Mouse (Mus musculus) embryonic facial prominence, embryonic 10.5 days (tissue): ENCODE results near the gene Pycr1. TPM values are rescaled to one million over a fixed set of nuclear protein-coding genes. Genes with fewer than 3 reads are reported as not detected.

Source experiments
- DNase-seq: peaks from one replicate; pipeline ENCODE4 v3.0.0-alpha.2; 2017; ENCODE audit warnings: low spot score
- H3K27ac ChIP-seq: fragments of 300-500 bp; sonication (generic); replicated peaks from 2 replicates; pipeline ENCODE4 v1.5.1; 2016; ENCODE audit warnings: mild to moderate bottlenecking
- H3K27me3 ChIP-seq: fragments of 300-500 bp; sonication (generic); replicated peaks from 2 replicates; pipeline ENCODE4 v1.6.1; 2016; ENCODE audit warnings: low read depth, mild to moderate bottlenecking; ENCODE audit not compliant: poor library complexity, severe bottlenecking
- H3K36me3 ChIP-seq: fragments of 300-500 bp; sonication (generic); replicated peaks from 2 replicates; pipeline ENCODE4 v1.6.1; 2016; ENCODE audit warnings: mild to moderate bottlenecking, moderate library complexity
- H3K4me1 ChIP-seq: fragments of 300-500 bp; sonication (generic); 2 replicates; pipeline ENCODE4 v1.6.1; 2016
- H3K4me3 ChIP-seq: fragments of 300-500 bp; sonication (generic); 2 replicates; pipeline ENCODE4 v1.5.1; 2016; ENCODE audit warnings: mild to moderate bottlenecking, moderate library complexity
- H3K9me3 ChIP-seq: fragments of 300-500 bp; sonication (generic); 2 replicates; pipeline ENCODE4 v1.6.1; 2016; ENCODE audit warnings: mild to moderate bottlenecking
- WGBS: fragments of 180-500 bp; shearing (Covaris S2); methylation state at CpG from one replicate; pipeline ENCODE4 v1.1.7; 2016; 5-methylcytosine and 5-hydroxymethylcytosine counted together
- microRNA-seq: library from miRNA; unstranded; fragments of <30 nt; microRNA quantifications from one replicate; pipeline ENCODE4, GENCODE M21; 2017
- polyA plus RNA-seq: library from polyadenylated mRNA; unstranded; fragments of >200 nt; fragmentation: Nextera tagmentation; extraction: Ambion mirVana; gene quantifications from 2 replicates; pipeline ENCODE4 v1.2.1, GENCODE M21; 2016

Pycr1 gene
- polyA plus RNA-seq, 1 experiment from 2014 or later = 32.7 TPM

DNA sequence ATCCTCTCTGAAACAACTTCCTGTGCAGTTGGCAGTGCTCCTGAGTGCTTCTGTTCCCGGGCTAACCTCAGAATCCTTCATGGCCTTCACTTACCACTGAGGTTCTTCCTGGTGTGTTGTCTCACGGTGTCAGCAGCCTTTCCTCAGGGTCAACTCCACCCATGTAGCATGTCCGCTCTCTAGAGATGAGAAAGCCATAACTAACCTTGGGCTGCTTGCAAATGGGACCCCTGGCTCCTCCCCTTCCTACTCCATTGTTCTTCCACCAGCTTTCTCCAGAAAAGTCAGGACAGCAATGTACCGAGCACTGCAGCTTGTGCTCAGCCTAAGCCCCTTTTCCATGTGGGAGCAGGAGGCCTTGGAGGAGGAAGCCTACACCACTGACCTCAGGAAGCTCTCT, 36.8 kb downstream of the Pycr1 start:
- Histone ChIP-seq H3K9me3 (no peaks in the 10 kb centered on the region), H3K4me1 (peaks cover 25% of the 10 kb centered on the region), H3K27me3 (peaks cover 40% of the 10 kb centered on the region), H3K4me3 (0 out of 2 replicates have a peak overlapping the region, but pooled peaks have one; percentile 49), H3K36me3 (peaks cover 86% of the 10 kb centered on the region), H3K27ac (0 out of 2 replicates have a peak overlapping the region, but pooled peaks have one; percentile 21)
- DNase-seq = no peak
- 85% methylated on average over 4 of the region's 4 CpGs for WGBS

DNA sequence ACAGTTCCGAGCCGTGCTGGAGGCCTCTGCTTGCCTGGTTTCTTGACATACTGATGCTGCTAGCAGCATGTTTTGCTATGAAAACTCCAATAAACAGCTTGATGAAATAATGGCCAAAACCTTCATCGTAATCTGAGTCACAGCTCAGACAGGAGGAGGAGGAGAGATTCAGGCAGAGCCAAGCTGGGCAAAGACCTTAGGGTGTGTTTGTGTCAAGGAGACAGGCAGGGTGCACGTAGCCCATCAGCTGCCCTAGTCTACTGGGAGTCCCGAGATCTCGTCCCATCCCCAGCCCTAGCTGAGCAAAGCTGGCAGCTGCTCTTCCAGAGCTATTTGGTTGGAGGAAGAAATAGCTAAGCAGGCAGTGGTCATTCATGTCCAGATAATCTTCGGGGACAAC, 37.9 kb downstream of the Pycr1 start:
- Histone ChIP-seq H3K4me1 (peaks cover 25% of the 10 kb centered on the region), H3K4me3 (no peak overlapping the region), H3K27me3 (peaks cover 40% of the 10 kb centered on the region), H3K9me3 (no peaks in the 10 kb centered on the region), H3K27ac (no peak overlapping the region), H3K36me3 (peaks cover 84% of the 10 kb centered on the region)
- 90% methylated on average over 7 of the region's 7 CpGs for WGBS
- DNase-seq = no peak

DNA sequence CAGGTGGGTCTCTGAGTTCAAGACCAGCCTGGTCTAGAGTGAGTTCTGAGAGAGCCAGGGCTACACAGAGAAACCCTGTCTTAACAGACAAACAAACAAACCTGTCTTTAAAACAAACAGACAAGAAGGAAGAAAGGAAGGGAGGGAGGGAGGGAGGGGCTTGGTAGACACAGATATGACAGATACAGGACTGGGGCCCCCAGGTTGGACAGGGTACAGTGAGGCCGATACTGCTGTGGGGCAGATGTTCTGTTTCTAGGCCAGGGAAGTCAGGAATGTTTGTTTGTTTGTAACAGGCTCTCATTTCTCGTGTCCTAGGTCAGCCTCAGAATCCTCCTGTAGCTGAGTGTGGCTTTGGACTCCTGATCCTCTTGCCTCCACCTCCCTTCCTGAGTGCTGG, 40.0 kb downstream of the Pycr1 start:
- Histone ChIP-seq H3K4me3 (no peak overlapping the region), H3K27me3 (peaks cover 25% of the 10 kb centered on the region), H3K36me3 (peaks cover 76% of the 10 kb centered on the region), H3K27ac (no peak overlapping the region), H3K4me1 (peaks cover 27% of the 10 kb centered on the region), H3K9me3 (no peaks in the 10 kb centered on the region)
- 77% methylated on average over 2 of the region's 2 CpGs for WGBS
- no peak for DNase-seq

DNA sequence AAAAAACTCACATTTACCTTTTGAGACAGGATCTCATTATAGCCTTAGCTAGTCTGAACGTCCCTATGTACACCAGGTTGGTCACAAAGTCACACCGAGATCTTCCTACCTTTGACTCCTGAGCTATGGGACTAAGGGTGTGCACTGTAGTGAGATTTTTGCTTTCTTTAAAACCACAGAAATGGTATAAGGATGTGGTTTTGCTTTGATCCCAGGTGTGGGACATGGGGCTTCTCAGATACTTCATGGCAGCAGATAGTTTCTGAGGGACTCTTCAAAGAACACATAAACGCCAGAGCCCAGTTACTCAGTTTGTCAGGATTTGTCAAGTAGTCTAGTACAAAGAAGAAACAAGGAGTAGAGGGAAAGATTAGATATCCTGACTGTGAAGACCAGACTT, 42.9 kb downstream of the Pycr1 start:
- no peak overlapping the region for H3K27ac ChIP-seq
- DNase-seq = no peak
- no peak overlapping the region for H3K4me3 ChIP-seq
- H3K4me1 ChIP-seq = peaks cover 31% of the 10 kb centered on the region
- H3K9me3 ChIP-seq = no peaks in the 10 kb centered on the region
- H3K27me3 ChIP-seq = no peaks in the 10 kb centered on the region
- peaks cover 77% of the 10 kb centered on the region for H3K36me3 ChIP-seq
- 89% methylated on average over 3 of the region's 3 CpGs for WGBS

DNA sequence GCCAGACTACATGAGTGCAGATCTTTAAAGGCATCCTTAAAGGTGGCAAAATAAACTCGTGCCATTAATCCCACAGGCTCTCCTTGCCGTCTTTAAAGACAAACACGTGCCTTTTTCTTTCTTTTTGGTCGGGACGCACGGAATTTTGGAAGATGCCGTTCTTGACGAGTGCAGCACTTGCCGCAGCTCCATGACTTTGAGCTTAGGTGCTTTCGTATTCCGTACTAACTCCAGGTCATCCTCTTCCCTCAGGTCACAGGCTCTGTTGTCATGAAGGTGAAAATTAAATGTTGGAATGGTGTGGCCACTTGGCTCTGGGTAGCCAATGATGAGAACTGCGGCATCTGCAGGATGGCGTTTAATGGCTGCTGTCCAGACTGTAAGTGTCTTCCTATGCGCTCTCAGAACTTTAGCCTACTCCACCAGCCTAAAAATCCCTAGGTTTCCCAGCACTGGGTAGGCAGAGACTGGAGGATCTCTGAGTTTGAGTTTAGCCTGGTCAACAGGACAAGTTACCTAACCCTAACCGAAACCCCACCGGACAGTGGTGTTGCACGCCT, 44.5 kb downstream of the Pycr1 start:
- no peak for DNase-seq
- 54% methylated on average over 17 of the region's 17 CpGs for WGBS
- Histone ChIP-seq H3K36me3 (peaks cover 77% of the 10 kb centered on the region), H3K27me3 (no peaks in the 10 kb centered on the region), H3K9me3 (no peaks in the 10 kb centered on the region), H3K27ac (peak overlapping the region; percentile 99), H3K4me1 (peaks cover 34% of the 10 kb centered on the region), H3K4me3 (peak overlapping the region; percentile 99)

DNA sequence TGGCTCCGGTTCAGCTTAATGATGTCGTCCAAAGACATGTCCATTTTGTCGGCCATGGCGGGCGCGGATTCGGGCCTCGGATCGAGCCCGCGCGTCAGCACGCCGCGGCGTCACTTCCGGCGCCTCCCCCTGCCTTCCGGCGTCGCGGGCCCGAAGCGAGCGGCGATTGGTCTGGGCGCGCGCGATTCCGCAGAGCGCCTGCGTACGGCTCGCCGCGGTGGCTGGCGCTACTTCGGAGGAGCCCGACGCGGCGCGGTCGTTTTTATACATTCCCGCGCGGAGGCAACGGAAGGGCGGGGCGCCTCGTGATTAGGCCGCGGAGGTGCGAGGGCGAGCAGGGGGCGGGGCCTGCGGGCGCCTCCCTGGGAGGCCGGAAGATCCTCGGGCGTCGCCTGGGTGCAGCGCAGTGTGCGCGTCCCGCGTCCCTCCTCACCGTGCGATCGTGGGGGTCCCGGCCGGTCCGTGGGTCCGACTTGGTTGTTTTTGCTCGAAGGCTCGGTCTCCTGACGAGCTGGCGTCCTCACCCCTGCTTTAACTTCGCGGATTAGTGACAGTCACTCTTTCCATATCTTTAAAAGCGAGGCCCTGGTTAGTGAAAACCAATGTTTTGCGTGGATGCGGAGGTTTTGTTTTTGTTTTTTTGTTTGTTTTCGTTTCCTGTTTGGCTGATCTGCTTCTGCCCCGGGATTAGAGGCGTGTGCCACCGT, 45.1 kb downstream of the Pycr1 start, which contains the start of the genes Alyref and Anapc11:
Alyref (minus strand) TSS at position 83 of the 707 bp plus-strand sequence.
Anapc11 (plus strand) TSS at position 139 of the 707 bp plus-strand sequence.
- H3K4me3 ChIP-seq = peak within 1 kb of the TSS; percentile 99
- WGBS = under 1% methylated on average over 88 of the region's 88 CpGs
- no peaks in the 10 kb centered on the region for H3K27me3 ChIP-seq
- peaks cover 77% of the 10 kb centered on the region for H3K36me3 ChIP-seq
- peaks cover 34% of the 10 kb centered on the region for H3K4me1 ChIP-seq
- H3K27ac ChIP-seq = peak within 1 kb of the TSS; percentile 99
- no peaks in the 10 kb centered on the region for H3K9me3 ChIP-seq
- DNase-seq = peak; percentile 97

DNA sequence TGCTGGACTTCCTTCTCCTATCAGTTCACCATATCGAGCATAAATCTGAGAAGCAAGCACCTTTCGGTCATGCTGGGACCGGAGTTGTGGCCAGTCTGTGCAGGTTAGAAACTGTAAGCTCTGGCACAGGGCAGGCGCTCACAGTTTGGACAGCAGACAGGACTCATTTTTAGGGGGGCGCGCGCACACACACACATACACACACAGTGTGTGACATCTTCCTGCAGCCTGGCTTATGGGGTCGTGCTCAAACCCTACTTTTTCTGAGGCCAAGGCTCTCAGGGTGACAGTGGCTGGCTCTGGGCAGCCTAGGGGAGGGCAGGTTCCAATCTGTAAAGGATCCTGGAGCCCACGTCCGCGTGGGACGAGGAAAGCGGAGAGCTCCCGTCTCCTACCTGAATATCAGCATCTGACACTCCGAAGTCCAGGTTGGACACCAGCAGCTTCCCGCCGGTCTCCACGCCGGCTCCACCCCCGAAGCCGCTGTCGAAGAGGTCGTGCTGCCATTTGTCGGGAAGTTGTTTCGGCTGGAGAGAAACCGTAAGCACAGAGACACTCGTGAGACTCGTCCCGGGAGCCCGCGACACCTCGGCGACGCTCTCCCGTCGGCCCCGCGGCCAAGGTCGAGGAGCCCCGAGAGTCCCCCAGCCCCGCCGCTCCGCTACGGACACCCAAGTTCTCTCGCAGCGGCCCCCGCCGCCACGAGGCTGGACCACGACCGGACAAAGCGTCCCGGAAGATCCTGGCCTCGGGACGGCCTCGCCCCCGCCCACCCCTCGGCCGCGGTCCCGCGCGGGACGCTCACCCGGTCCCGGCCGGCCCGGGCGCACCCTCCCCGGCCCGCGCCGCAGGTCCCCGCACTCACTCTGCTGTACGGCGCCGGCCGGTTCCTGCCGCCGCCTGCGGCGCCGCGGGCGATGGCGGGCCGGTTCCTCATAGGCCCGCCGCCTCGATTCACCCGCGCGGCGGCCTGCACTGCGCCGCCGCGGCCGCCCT, 46.0 kb downstream of the Pycr1 start:
- Histone ChIP-seq H3K4me3 (peak overlapping the region; percentile 99), H3K27ac (peak overlapping the region; percentile 99), H3K4me1 (peaks cover 34% of the 10 kb centered on the region), H3K27me3 (no peaks in the 10 kb centered on the region), H3K36me3 (peaks cover 77% of the 10 kb centered on the region), H3K9me3 (no peaks in the 10 kb centered on the region)
- WGBS = 5% methylated on average over 99 of the region's 99 CpGs
- DNase-seq = peak; percentile 44

DNA sequence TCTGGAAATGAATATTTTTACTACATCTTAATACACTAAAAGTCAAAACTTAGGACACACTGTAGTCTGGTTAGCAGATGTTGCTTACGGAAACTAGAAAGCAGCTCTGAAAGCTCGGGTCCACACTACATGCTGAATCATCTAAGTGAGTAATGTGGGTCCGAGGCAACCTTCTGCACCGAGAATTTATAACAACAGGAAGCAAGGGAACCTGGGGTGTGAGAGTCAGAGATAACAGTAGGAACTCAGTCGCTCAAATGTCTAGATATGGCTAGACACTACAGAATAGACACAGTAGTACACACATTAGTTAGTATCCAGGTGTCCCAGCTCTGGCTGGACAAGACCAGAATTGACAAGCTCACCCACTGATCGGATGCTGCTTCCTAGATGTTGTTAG, 55.0 kb downstream of the Pycr1 start:
- H3K36me3 ChIP-seq = peaks cover 100% of the 10 kb centered on the region
- peaks cover 5% of the 10 kb centered on the region; the same call in 1 of the 2 replicates for H3K9me3 ChIP-seq
- no peaks in the 10 kb centered on the region for H3K27me3 ChIP-seq
- no peak overlapping the region for H3K4me3 ChIP-seq
- no peak for DNase-seq
- 93% methylated on average over 6 of the region's 6 CpGs for WGBS
- H3K4me1 ChIP-seq = no peaks in the 10 kb centered on the region
- H3K27ac ChIP-seq = no peak overlapping the region

Small RNA genes lying within 50 kb of the gene (microRNA-seq; reads per million reads assigned to microRNA genes)
- 1.8 reads per million for gene Mir6936

Other genes starting within 250 kb of the Pycr1 start
- 45.3 and 51.9 TPM in 2 replicates for gene Nploc4, start 206.1 kb downstream of the Pycr1 start, polyA plus RNA-seq
- gene Tspan10, start 201.1 kb downstream of the Pycr1 start, polyA plus RNA-seq = 0.69 and 1.5 TPM in 2 replicates
- 0.44 and 0.67 TPM in 2 replicates for gene Pde6g, start 190.3 kb downstream of the Pycr1 start, polyA plus RNA-seq
- 8.5 and 12.8 TPM in 2 replicates for gene Oxld1, start 185.7 kb downstream of the Pycr1 start, polyA plus RNA-seq
- 49.6 and 50.7 TPM in 2 replicates for gene Ccdc137, start 185.7 kb downstream of the Pycr1 start, polyA plus RNA-seq
- gene Arl16, start 176.2 kb downstream of the Pycr1 start, polyA plus RNA-seq = 55.9 and 66.9 TPM in 2 replicates
- gene Mrpl12, start 159.2 kb downstream of the Pycr1 start, polyA plus RNA-seq = 206 and 216 TPM in 2 replicates
- gene Slc25a10, start 151.9 kb downstream of the Pycr1 start, polyA plus RNA-seq = 68.6 and 69.4 TPM in 2 replicates
- 0.33 and 0.62 TPM in 2 replicates for gene Gcgr, start 113.1 kb downstream of the Pycr1 start, polyA plus RNA-seq
- 201 and 221 TPM in 2 replicates for gene Mcrip1, start 94.0 kb downstream of the Pycr1 start, polyA plus RNA-seq
- not detected in 2 replicates for gene Ppp1r27, start 92.6 kb downstream of the Pycr1 start, polyA plus RNA-seq
- 556 and 565 TPM in 2 replicates for gene P4hb, start 70.5 kb downstream of the Pycr1 start, polyA plus RNA-seq
- gene Arhgdia, start 62.1 kb downstream of the Pycr1 start, polyA plus RNA-seq = 735 and 777 TPM in 2 replicates
- 620 and 640 TPM in 2 replicates for gene Alyref, start 45.4 kb downstream of the Pycr1 start, polyA plus RNA-seq
- gene Anapc11, start 45.3 kb downstream of the Pycr1 start, polyA plus RNA-seq = 192 and 198 TPM in 2 replicates
- not detected in 2 replicates for gene Npb, start 35.3 kb downstream of the Pycr1 start, polyA plus RNA-seq
- gene Pcyt2, start 25.8 kb downstream of the Pycr1 start, polyA plus RNA-seq = 142 and 145 TPM in 2 replicates
- 27.7 and 29.5 TPM in 2 replicates for gene Sirt7, start 18.5 kb downstream of the Pycr1 start, polyA plus RNA-seq
- gene Mafg, start 10.2 kb downstream of the Pycr1 start, polyA plus RNA-seq = 24.2 and 25.1 TPM in 2 replicates
- not detected in 2 replicates for gene Myadml2, start 4.4 kb upstream of the Pycr1 start, polyA plus RNA-seq
- 4.4 and 4.8 TPM in 2 replicates for gene Notum, start 17.4 kb upstream of the Pycr1 start, polyA plus RNA-seq
- 151 and 155 TPM in 2 replicates for gene Aspscr1, start 29.2 kb upstream of the Pycr1 start, polyA plus RNA-seq
- gene Cenpx, start 70.0 kb upstream of the Pycr1 start, polyA plus RNA-seq = 119 and 124 TPM in 2 replicates
- gene Lrrc45, start 70.2 kb upstream of the Pycr1 start, polyA plus RNA-seq = 56.8 and 58.9 TPM in 2 replicates
- 27.2 and 31.2 TPM in 2 replicates for gene Rac3, start 77.7 kb upstream of the Pycr1 start, polyA plus RNA-seq
- 12.8 and 16.0 TPM in 2 replicates for gene Dcxr, start 83.5 kb upstream of the Pycr1 start, polyA plus RNA-seq
- 2.6 and 2.9 TPM in 2 replicates for gene Cbr2, start 88.3 kb upstream of the Pycr1 start, polyA plus RNA-seq
- 10.5 and 11.6 TPM in 2 replicates for gene Hmga1b, start 119.0 kb upstream of the Pycr1 start, polyA plus RNA-seq
- 40.0 and 42.1 TPM in 2 replicates for gene Rfng, start 140.4 kb upstream of the Pycr1 start, polyA plus RNA-seq
- gene Gps1, start 140.5 kb upstream of the Pycr1 start, polyA plus RNA-seq = 265 and 272 TPM in 2 replicates
- 96.6 and 101 TPM in 2 replicates for gene Dus1l, start 152.6 kb upstream of the Pycr1 start, polyA plus RNA-seq
- gene Fasn, start 180.8 kb upstream of the Pycr1 start, polyA plus RNA-seq = 121 and 132 TPM in 2 replicates